Mouse (Mus musculus): ENCODE measurements around the gene Ckap4. TPM values are rescaled to one million over a fixed set of nuclear protein-coding genes. Genes with fewer than 3 reads are reported as not detected.
A peak's percentile ranks its signal among the peaks of the same experiment; 100 is the strongest.
"Not testable (repeated sequence)": the region's sequence is repeated elsewhere in the genome, so short reads cannot be mapped to it uniquely, and the experiment has no call there.

Gene Ckap4
- total RNA-seq, 4 experiments from 2014 or later = 18.8 to 20.8 (median 19.8) TPM

- DNase-seq (ENCODE audit: low spot score in 2 of 2) = no peak
These were observed 21.1 kb downstream of the Ckap4 start for GRCm38 (mm10) chr10:84512766-84513165.

- no peak for DNase-seq (ENCODE audit: low spot score in 2 of 2)
These were observed 25.3 kb downstream of the Ckap4 start for GRCm38 (mm10) chr10:84508603-84509002.

GRCm38 (mm10) chr10:84498867-84499266 lies 35.0 kb downstream of the Ckap4 start:
- DNase-seq (ENCODE audit: low spot score in 2 of 2) = no peak

GRCm38 (mm10) chr10:84496805-84497204 lies 37.1 kb downstream of the Ckap4 start:
- DNase-seq (ENCODE audit: low spot score in 2 of 2) = no peak

GRCm38 (mm10) chr10:84494432-84494831 lies 39.4 kb downstream of the Ckap4 start:
- DNase-seq (ENCODE audit: low spot score in 2 of 2) = no peak

- no peak for DNase-seq (ENCODE audit: low spot score in 2 of 2)
These were observed 43.7 kb downstream of the Ckap4 start for GRCm38 (mm10) chr10:84490115-84490514.

- peak in 1 of 2 experiments; percentile 46 for DNase-seq (ENCODE audit: low spot score in 2 of 2)
These were observed 45.5 kb downstream of the Ckap4 start for GRCm38 (mm10) chr10:84488315-84488714.

- no peak for DNase-seq (ENCODE audit: low spot score in 2 of 2)
These were observed 49.2 kb downstream of the Ckap4 start for GRCm38 (mm10) chr10:84484661-84485060.

- no peak for DNase-seq (ENCODE audit: low spot score in 2 of 2)
These were observed 50.3 kb downstream of the Ckap4 start for GRCm38 (mm10) chr10:84483553-84483952.

- DNase-seq (ENCODE audit: low spot score in 2 of 2) = no peak
These were observed 50.8 kb downstream of the Ckap4 start for GRCm38 (mm10) chr10:84483069-84483468.

- not testable (repeated sequence) for DNase-seq (ENCODE audit: low spot score in 2 of 2)
These were observed 51.4 kb downstream of the Ckap4 start for GRCm38 (mm10) chr10:84482418-84482817.

GRCm38 (mm10) chr10:84481327-84481671 lies 52.6 kb downstream of the Ckap4 start:
- no peak for DNase-seq (ENCODE audit: low spot score in 2 of 2)

GRCm38 (mm10) chr10:84480667-84481326 lies 53.1 kb downstream of the Ckap4 start:
- no peak for DNase-seq (ENCODE audit: low spot score in 2 of 2)

GRCm38 (mm10) chr10:84480146-84480545 lies 53.7 kb downstream of the Ckap4 start:
- no peak for DNase-seq (ENCODE audit: low spot score in 2 of 2)

- DNase-seq (ENCODE audit: low spot score in 2 of 2) = no peak
These were observed 56.2 kb downstream of the Ckap4 start for GRCm38 (mm10) chr10:84477613-84478076.

- DNase-seq (ENCODE audit: low spot score in 2 of 2) = no peak
These were observed 56.7 kb downstream of the Ckap4 start for GRCm38 (mm10) chr10:84477045-84477612.

Other genes starting within 250 kb of the Ckap4 start
- gene Nuak1, start 93.5 kb downstream of the Ckap4 start, total RNA-seq (2022) = 10 to 100 TPM; 52.6 to 70.1 (median 59.9) TPM
- gene Tcp11l2, start 42.6 kb upstream of the Ckap4 start, total RNA-seq (2022) = 10 to 100 TPM; 22.0 to 31.3 (median 26.9) TPM
- gene Polr3b, start 88.2 kb upstream of the Ckap4 start, total RNA-seq (2022) = 10 to 100 TPM; 14.6 to 17.5 (median 15.9) TPM
- gene Rfx4, start 222.0 kb upstream of the Ckap4 start, total RNA-seq (2022) = 10 to 100 TPM; 10.9 to 12.7 (median 12.3) TPM